Mouse (Mus musculus) limb, embryonic 10.5 days (tissue): ENCODE data around the gene Usp32. TPM values are rescaled to one million over a fixed set of nuclear protein-coding genes. Genes with fewer than 3 reads are reported as not detected.
"Not testable (repeated sequence)": the region's sequence is repeated elsewhere in the genome, so short reads cannot be mapped to it uniquely, and the experiment has no call there.

Experiments used
- DNase-seq: peaks from one replicate; pipeline ENCODE4 v3.0.0-alpha.2; 2017; ENCODE audit warnings: low spot score
- H3K27ac ChIP-seq: fragments of 300-500 bp; sonication (generic); 2 replicates; pipeline ENCODE4 v1.5.1; 2016; ENCODE audit warnings: mild to moderate bottlenecking
- H3K27me3 ChIP-seq: fragments of 300-500 bp; sonication (generic); 2 replicates; pipeline ENCODE4 v1.6.1; 2016; ENCODE audit warnings: low read depth, mild to moderate bottlenecking; ENCODE audit not compliant: poor library complexity, severe bottlenecking
- H3K36me3 ChIP-seq: fragments of 300-500 bp; sonication (generic); 2 replicates; pipeline ENCODE4 v1.6.1; 2016; ENCODE audit warnings: mild to moderate bottlenecking, moderate library complexity
- H3K4me1 ChIP-seq: fragments of 300-500 bp; sonication (generic); 2 replicates; pipeline ENCODE4 v1.6.1; 2016
- H3K4me3 ChIP-seq: fragments of 300-500 bp; sonication (generic); 2 replicates; pipeline ENCODE4 v1.5.1; 2016; ENCODE audit warnings: mild to moderate bottlenecking, moderate library complexity
- H3K9me3 ChIP-seq: fragments of 300-500 bp; sonication (generic); replicated peaks from 2 replicates; pipeline ENCODE4 v1.6.1; 2016; ENCODE audit warnings: mild to moderate bottlenecking
- whole genome bisulfite sequencing: fragments of 180-500 bp; shearing (Covaris S2); methylation state at CpG from one replicate; pipeline ENCODE4 v1.1.7; 2016; 5-methylcytosine and 5-hydroxymethylcytosine counted together
- polyA plus RNA-seq: library from polyadenylated mRNA; unstranded; fragments of >200 nt; fragmentation: Nextera tagmentation; extraction: Ambion mirVana; gene quantifications from 2 replicates; pipeline ENCODE4 v1.2.1, GENCODE M21; 2016

Usp32 gene
- polyA plus RNA-seq, 1 experiment from 2014 or later = 4.5 TPM

- Histone ChIP-seq H3K27ac (no peak overlapping the region), H3K4me3 (no peak overlapping the region)
- no peak for DNase-seq
These were observed 24.4 kb upstream of the Usp32 start for GRCm38 (mm10) chr11:85164371-85164770.

GRCm38 (mm10) chr11:85163014-85163413 lies 23.1 kb upstream of the Usp32 start:
- H3K4me3 ChIP-seq, H3K4me1 ChIP-seq, H3K9me3 ChIP-seq, H3K27me3 ChIP-seq, H3K36me3 ChIP-seq, H3K27ac ChIP-seq, DNase-seq: not testable (repeated sequence)
- 91% methylated on average over 1 of the region's 1 CpGs for WGBS

More at GRCm38 (mm10) chr11:85164371-85164770, 24.4 kb upstream of the Usp32 start:
- Histone ChIP-seq H3K27me3 (no peaks in the 10 kb centered on the region), H3K4me1 (no peaks in the 10 kb centered on the region), H3K9me3 (no peaks in the 10 kb centered on the region), H3K36me3 (no peaks in the 10 kb centered on the region)

- WGBS = 69% methylated on average over 2 of the region's 2 CpGs
These were observed 17.3 kb upstream of the Usp32 start for GRCm38 (mm10) chr11:85157301-85157700.

GRCm38 (mm10) chr11:85152256-85152930 lies 12.4 kb upstream of the Usp32 start:
- H3K4me3 ChIP-seq = no peak overlapping the region
- 83% methylated on average over 2 of the region's 2 CpGs for WGBS
- H3K27me3 ChIP-seq = no peaks in the 10 kb centered on the region
- H3K36me3 ChIP-seq = no peaks in the 10 kb centered on the region
- H3K27ac ChIP-seq = no peak overlapping the region
- H3K4me1 ChIP-seq = no peaks in the 10 kb centered on the region
- no peak for DNase-seq
- no peaks in the 10 kb centered on the region for H3K9me3 ChIP-seq

More at GRCm38 (mm10) chr11:85157301-85157700, 17.3 kb upstream of the Usp32 start:
- no peaks in the 10 kb centered on the region for H3K36me3 ChIP-seq
- no peak overlapping the region for H3K4me3 ChIP-seq
- H3K27me3 ChIP-seq = no peaks in the 10 kb centered on the region
- H3K9me3 ChIP-seq = no peaks in the 10 kb centered on the region
- H3K27ac ChIP-seq = no peak overlapping the region
- no peak for DNase-seq
- no peaks in the 10 kb centered on the region for H3K4me1 ChIP-seq

GRCm38 (mm10) chr11:85138776-85139474 lies 1.0 kb downstream of the Usp32 start:
- Histone ChIP-seq H3K4me3 (peak overlapping the region; percentile 94), H3K4me1 (peaks cover 25% of the 10 kb centered on the region), H3K27ac (peak overlapping the region; percentile 93), H3K9me3 (no peaks in the 10 kb centered on the region), H3K36me3 (no peaks in the 10 kb centered on the region), H3K27me3 (no peaks in the 10 kb centered on the region)
- WGBS = 1% methylated on average over 17 of the region's 17 CpGs
- peak; percentile 36 for DNase-seq

- H3K27me3 ChIP-seq = no peaks in the 10 kb centered on the region
- no peaks in the 10 kb centered on the region for H3K4me1 ChIP-seq
- no peaks in the 10 kb centered on the region for H3K9me3 ChIP-seq
- DNase-seq = no peak
- no peak overlapping the region for H3K4me3 ChIP-seq
- WGBS = 82% methylated on average over 2 of the region's 2 CpGs
- H3K27ac ChIP-seq = no peak overlapping the region
- H3K36me3 ChIP-seq = no peaks in the 10 kb centered on the region
These were observed 8.4 kb downstream of the Usp32 start for GRCm38 (mm10) chr11:85131542-85131941.

- no peak overlapping the region for H3K27ac ChIP-seq
- no peaks in the 10 kb centered on the region for H3K4me1 ChIP-seq
- no peak overlapping the region for H3K4me3 ChIP-seq
- WGBS = 90% methylated on average over 1 of the region's 1 CpGs
- no peaks in the 10 kb centered on the region for H3K27me3 ChIP-seq
- H3K36me3 ChIP-seq = no peaks in the 10 kb centered on the region
- H3K9me3 ChIP-seq = no peaks in the 10 kb centered on the region
- DNase-seq = no peak
These were observed 11.1 kb downstream of the Usp32 start for GRCm38 (mm10) chr11:85128883-85129282.

GRCm38 (mm10) chr11:85126257-85127102 lies 13.5 kb downstream of the Usp32 start:
- Histone ChIP-seq H3K4me3 (no peak overlapping the region), H3K27me3 (no peaks in the 10 kb centered on the region), H3K4me1 (no peaks in the 10 kb centered on the region), H3K9me3 (no peaks in the 10 kb centered on the region), H3K36me3 (no peaks in the 10 kb centered on the region), H3K27ac (no peak overlapping the region)
- DNase-seq = no peak
- 90% methylated on average over 2 of the region's 2 CpGs for WGBS

GRCm38 (mm10) chr11:85123267-85123992 lies 16.5 kb downstream of the Usp32 start:
- Histone ChIP-seq H3K27ac (no peak overlapping the region), H3K4me3 (no peak overlapping the region), H3K36me3 (no peaks in the 10 kb centered on the region), H3K9me3 (no peaks in the 10 kb centered on the region), H3K27me3 (no peaks in the 10 kb centered on the region), H3K4me1 (no peaks in the 10 kb centered on the region)
- no peak for DNase-seq
- WGBS = 86% methylated on average over 3 of the region's 3 CpGs

GRCm38 (mm10) chr11:85122073-85122472 lies 17.9 kb downstream of the Usp32 start:
- no peak for DNase-seq

GRCm38 (mm10) chr11:85117160-85117559 lies 22.8 kb downstream of the Usp32 start:
- Histone ChIP-seq H3K36me3 (no peaks in the 10 kb centered on the region), H3K27ac (no peak overlapping the region), H3K27me3 (no peaks in the 10 kb centered on the region), H3K9me3 (no peaks in the 10 kb centered on the region), H3K4me3 (no peak overlapping the region), H3K4me1 (no peaks in the 10 kb centered on the region)
- DNase-seq = no peak

More at GRCm38 (mm10) chr11:85122073-85122472, 17.9 kb downstream of the Usp32 start:
- H3K27me3 ChIP-seq = no peaks in the 10 kb centered on the region
- H3K36me3 ChIP-seq = no peaks in the 10 kb centered on the region
- no peaks in the 10 kb centered on the region for H3K4me1 ChIP-seq
- no peak overlapping the region for H3K4me3 ChIP-seq
- H3K27ac ChIP-seq = no peak overlapping the region
- no peaks in the 10 kb centered on the region for H3K9me3 ChIP-seq
- WGBS = 91% methylated on average over 1 of the region's 1 CpGs

GRCm38 (mm10) chr11:85116084-85116844 lies 23.7 kb downstream of the Usp32 start:
- no peak overlapping the region for H3K4me3 ChIP-seq
- no peaks in the 10 kb centered on the region for H3K9me3 ChIP-seq
- 90% methylated on average over 3 of the region's 3 CpGs for WGBS
- DNase-seq = no peak
- H3K4me1 ChIP-seq = no peaks in the 10 kb centered on the region
- no peak overlapping the region for H3K27ac ChIP-seq
- no peaks in the 10 kb centered on the region for H3K27me3 ChIP-seq
- H3K36me3 ChIP-seq = peaks cover 2% of the 10 kb centered on the region
